Mouse (Mus musculus) spleen, adult 2 months (tissue): ENCODE data around the gene Wdr17. TPM values are rescaled to one million over a fixed set of nuclear protein-coding genes. Genes with fewer than 3 reads are reported as not detected.

ENCODE experiments used
- DNase-seq, 2 experiments: peaks; one replicate each; pipeline versions ENCODE4 v3.0.0 to v3.0.0-alpha.2; 2012 to 2021; ENCODE audit warnings: low spot score in 2 of 2, low read depth in 1 of 2
- H3K27ac ChIP-seq: fragments of 200-500 bp; 2 replicates; pipeline ENCODE4 v1.5.1; 2012; ENCODE audit warnings: low read length, inconsistent platforms; ENCODE audit not compliant: insufficient read depth
- H3K27me3 ChIP-seq: fragments of 200-500 bp; 2 replicates; pipeline ENCODE4 v1.6.1; 2012; ENCODE audit warnings: mild to moderate bottlenecking, moderate library complexity, low read length, inconsistent platforms; ENCODE audit not compliant: control insufficient read depth, insufficient read depth
- H3K36me3 ChIP-seq: fragments of 200-500 bp; 2 replicates; pipeline ENCODE4 v1.6.1; 2012; ENCODE audit warnings: mild to moderate bottlenecking, low read length, inconsistent platforms; ENCODE audit not compliant: control insufficient read depth, insufficient read depth
- H3K4me1 ChIP-seq: fragments of 200-500 bp; 2 replicates; pipeline ENCODE4 v1.6.1; 2011; ENCODE audit warnings: inconsistent platforms; ENCODE audit not compliant: control insufficient read depth, insufficient read depth, insufficient read length
- H3K4me3 ChIP-seq: fragments of 200-500 bp; 2 replicates; pipeline ENCODE4 v1.5.1; 2011; ENCODE audit warnings: mild to moderate bottlenecking, inconsistent platforms; ENCODE audit not compliant: insufficient read depth, insufficient read length; ENCODE audit errors: extremely low read depth
- CTCF ChIP-seq: fragments of 200-500 bp; IDR thresholded peaks from 2 replicates; pipeline ENCODE4 v1.5.1; 2011; ENCODE audit warnings: mild to moderate bottlenecking, inconsistent platforms; ENCODE audit not compliant: insufficient read depth, insufficient read length, insufficient replicate concordance; ENCODE audit errors: extremely low read depth
- POLR2A ChIP-seq: fragments of 200-500 bp; IDR thresholded peaks from 2 replicates; pipeline ENCODE4 v1.6.1; 2011; ENCODE audit warnings: low read depth, low read length, inconsistent platforms
- WGBS: fragments of 180-500 bp; shearing (Covaris S2); methylation state at CpG from one replicate; pipeline ENCODE4 v1.1.7; 2018; 5-methylcytosine and 5-hydroxymethylcytosine counted together
- polyA plus RNA-seq: library from polyadenylated mRNA; depleted of rRNA; stranded (reverse); fragments of >200 nt; gene quantifications from 2 replicates; pipeline ENCODE4 v1.2.3, GENCODE M21; 2012

Gene Wdr17
- polyA plus RNA-seq, 1 experiment, result not detected

DNA sequence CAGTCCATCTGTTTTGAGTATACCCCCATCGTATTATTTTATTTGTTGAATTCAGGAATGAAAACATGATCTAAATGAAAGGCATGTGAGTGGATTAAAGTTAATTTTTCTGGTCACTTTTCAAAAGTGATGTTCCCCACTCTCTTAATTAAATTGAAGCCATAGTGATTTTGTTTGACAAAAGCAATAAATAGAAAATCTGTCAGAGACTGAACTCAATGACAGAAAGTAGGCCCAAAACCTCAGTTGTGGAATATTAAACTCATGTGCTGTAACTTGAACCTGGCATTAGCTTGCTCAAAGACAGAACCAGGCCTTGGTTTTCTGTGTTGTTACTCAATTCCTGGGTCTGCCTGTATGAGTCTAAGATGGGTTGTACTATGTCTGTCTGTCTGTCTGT is 129.3 kb downstream of the Wdr17 start:
- no peaks in the 10 kb centered on the region for H3K36me3 ChIP-seq
- H3K4me1 ChIP-seq, result no peaks in the 10 kb centered on the region
- no peaks in the 10 kb centered on the region for H3K27me3 ChIP-seq
- H3K4me3 ChIP-seq, result no peak overlapping the region
- TF ChIP-seq CTCF (no peak), POLR2A (no peak)
- no peak overlapping the region for H3K27ac ChIP-seq
- DNase-seq, result no peak
- WGBS, result 92% methylated on average over 1 of the region's 1 CpGs

DNA sequence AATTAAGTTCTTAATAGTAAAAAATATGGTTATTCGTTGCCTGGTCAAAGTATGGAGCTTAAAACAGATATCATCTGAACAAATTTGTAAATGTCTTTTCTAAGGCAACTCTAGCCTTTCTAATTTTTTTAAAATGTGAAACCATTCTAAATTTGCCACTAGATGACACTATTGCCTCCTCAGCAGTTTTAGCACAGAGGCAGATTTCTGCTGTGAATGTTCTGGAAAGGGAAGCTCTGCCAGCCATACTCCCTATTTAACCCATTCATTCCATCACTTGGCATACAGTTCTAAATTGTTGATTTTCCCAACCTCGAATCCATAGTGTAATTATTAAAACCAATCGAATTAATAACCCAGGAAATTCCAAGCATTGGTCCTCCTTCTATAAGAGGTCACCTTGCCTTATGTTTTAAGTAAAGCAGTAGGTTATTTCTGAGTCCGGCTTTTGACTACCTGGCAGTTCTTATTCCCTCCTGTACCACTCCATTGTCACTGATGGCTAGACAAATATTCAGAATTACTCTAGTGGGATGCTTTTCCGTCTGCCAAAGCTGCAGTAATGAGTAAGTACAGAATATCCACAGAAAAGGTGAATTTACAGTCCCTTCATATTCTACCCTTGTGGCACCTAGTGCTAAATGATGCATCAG is 150.2 kb downstream of the Wdr17 start:
- H3K4me3 ChIP-seq, result no peak overlapping the region
- 64% methylated on average over 5 of the region's 5 CpGs for WGBS
- no peak for DNase-seq
- no peak overlapping the region for H3K27ac ChIP-seq
- no peaks in the 10 kb centered on the region for H3K4me1 ChIP-seq
- no peaks in the 10 kb centered on the region for H3K36me3 ChIP-seq
- no peaks in the 10 kb centered on the region for H3K27me3 ChIP-seq
- TF ChIP-seq CTCF (no peak), POLR2A (no peak)

DNA sequence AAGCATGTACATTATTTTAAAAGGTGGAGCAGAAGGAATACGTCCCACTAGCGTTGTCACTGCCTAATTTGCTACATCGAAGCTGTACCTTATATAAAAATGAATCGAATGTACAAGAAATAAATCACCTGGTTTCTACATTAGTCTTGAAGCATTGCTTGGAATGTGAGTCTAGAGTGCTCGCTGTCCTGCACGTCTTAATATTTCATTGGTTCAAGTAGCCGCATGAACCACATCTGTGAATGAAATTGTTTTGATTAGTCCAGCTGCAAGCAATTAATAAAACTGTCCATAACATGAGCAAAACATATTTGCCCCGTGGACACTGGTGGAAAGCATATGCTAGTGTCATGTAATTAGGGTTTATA is 162.3 kb downstream of the Wdr17 start:
- H3K27me3 ChIP-seq, result peaks cover 4% of the 10 kb centered on the region
- 34% methylated on average over 8 of the region's 8 CpGs for WGBS
- DNase-seq, result no peak
- no peak overlapping the region for H3K4me3 ChIP-seq
- H3K36me3 ChIP-seq, result no peaks in the 10 kb centered on the region
- no peak for TF ChIP-seq CTCF
- no peak for TF ChIP-seq POLR2A
- no peaks in the 10 kb centered on the region for H3K4me1 ChIP-seq
- no peak overlapping the region for H3K27ac ChIP-seq

DNA sequence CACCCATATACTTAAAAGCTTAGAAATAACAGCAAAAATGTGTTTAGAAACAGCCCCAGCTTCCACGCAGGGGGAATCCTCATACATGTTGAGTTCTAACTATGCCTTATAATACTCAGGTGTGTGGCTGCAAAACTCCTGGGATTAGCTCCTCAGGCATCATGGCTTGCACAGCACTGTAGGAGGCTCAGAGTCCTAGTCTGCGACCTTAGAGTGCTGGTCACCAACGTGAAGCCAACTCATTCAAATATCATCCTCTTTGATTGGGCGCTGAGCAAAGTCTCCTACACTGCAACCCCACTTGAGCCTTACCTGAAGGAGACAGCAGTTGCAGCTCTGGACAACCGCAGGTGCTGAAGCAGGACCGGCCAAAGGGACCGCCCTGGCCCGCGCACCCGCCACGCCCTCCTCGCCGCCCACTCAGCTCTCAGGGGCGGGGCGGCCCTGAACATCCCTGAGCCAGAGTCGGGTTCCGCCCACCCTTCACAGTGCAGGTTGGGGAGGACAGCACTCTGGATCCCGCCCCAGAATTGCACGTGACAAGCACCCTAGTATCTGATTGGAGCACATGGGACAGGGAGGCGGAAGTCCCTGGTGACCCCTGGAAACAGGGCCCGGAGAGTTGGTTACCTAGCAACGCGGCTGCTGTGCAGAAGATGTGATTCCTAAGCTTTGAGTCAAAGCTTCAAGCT is 162.9 kb downstream of the Wdr17 start:
- Histone ChIP-seq H3K27ac (no peak overlapping the region), H3K4me3 (no peak overlapping the region), H3K36me3 (no peaks in the 10 kb centered on the region), H3K4me1 (no peaks in the 10 kb centered on the region), H3K27me3 (peaks cover 4% of the 10 kb centered on the region)
- TF ChIP-seq POLR2A (no peak), CTCF (no peak)
- 5% methylated on average over 23 of the region's 23 CpGs for WGBS
- peak in 1 of 2 experiments; percentile 36 for DNase-seq

DNA sequence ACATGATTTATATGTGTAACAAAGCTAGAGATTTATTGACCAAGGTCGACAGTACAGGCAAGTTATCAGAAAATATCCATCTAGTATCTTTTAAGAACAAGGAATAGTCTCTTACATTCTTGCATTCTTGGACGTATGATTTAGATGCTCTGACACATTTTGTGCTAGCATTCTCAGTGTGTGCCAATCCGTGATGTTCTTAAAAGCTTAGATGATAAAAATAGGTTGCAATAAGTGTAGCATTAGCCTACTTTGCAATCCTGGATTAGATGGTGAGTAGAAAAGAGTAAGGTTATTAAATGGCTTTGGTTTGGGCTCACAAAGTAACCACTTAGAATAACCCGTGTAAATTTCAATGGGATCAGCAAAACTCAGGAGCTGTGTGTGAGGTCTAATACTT is 168.5 kb downstream of the Wdr17 start:
- H3K4me3 ChIP-seq, result no peak overlapping the region
- 69% methylated on average over 4 of the region's 4 CpGs for WGBS
- DNase-seq, result no peak
- no peaks in the 10 kb centered on the region for H3K27me3 ChIP-seq
- no peak for TF ChIP-seq POLR2A
- TF ChIP-seq CTCF, result no peak
- H3K36me3 ChIP-seq, result no peaks in the 10 kb centered on the region
- no peaks in the 10 kb centered on the region for H3K4me1 ChIP-seq
- no peak overlapping the region for H3K27ac ChIP-seq

DNA sequence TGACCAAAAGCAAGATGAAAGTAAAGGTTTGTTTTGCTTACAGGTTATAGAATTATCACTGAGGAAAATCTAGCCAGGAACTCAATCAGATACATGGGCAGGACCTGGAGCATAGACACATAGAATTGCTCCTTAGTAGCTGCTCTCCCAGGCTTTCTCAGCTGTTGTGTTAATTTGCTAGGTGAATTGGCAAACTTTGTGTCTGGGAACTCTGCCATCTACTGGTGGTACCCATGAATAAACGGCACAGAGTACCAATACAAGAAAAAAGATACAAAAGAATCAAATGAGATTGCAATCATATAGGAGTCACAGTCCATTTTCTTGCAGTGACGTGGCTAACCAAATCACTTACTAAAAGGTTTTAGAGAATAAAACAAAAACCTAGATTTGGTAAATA is 181.2 kb downstream of the Wdr17 start:
- Histone ChIP-seq H3K27ac (no peak overlapping the region), H3K36me3 (no peaks in the 10 kb centered on the region), H3K4me1 (no peaks in the 10 kb centered on the region), H3K4me3 (no peak overlapping the region), H3K27me3 (no peaks in the 10 kb centered on the region)
- 66% methylated on average over 2 of the region's 2 CpGs for WGBS
- DNase-seq, result no peak
- TF ChIP-seq POLR2A (no peak), CTCF (no peak)

DNA sequence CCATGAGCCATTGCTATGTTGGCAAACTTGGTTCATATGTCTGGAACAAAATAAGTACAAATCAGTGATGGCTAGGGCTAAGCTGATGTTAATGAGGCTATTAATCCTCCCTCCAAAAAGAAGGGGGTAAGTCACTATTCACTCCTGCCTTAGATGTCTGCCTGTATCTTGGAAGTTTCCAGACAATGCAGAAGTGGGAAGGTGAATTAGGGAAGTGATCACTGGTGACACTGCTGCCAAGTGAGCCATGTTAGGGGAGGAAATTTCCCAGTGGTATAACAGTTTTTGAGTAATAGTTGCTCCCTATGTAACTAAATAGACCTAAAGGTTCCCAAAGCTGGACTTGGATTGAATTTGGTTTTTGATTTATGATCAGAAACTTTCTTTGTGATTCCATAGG is 215.2 kb downstream of the Wdr17 start:
- no peaks in the 10 kb centered on the region for H3K27me3 ChIP-seq
- H3K36me3 ChIP-seq, result no peaks in the 10 kb centered on the region
- no peak overlapping the region for H3K4me3 ChIP-seq
- TF ChIP-seq POLR2A (no peak), CTCF (no peak)
- DNase-seq, result no peak
- no peaks in the 10 kb centered on the region for H3K4me1 ChIP-seq
- H3K27ac ChIP-seq, result no peak overlapping the region
